Mouse (Mus musculus): ENCODE measurements around the gene Hapln2. TPM values are rescaled to one million over a fixed set of nuclear protein-coding genes. Genes with fewer than 3 reads are reported as not detected.

Hapln2 gene
- not detected for total RNA-seq (2018; cell fraction: chromatin; rRNA removed)
- total RNA-seq (2018; cell fraction: cytosol; rRNA removed): not detected
- not detected for total RNA-seq (2018; cell fraction: nucleus; rRNA removed)
- not detected in 3 replicates for polyA plus RNA-seq (2018)

GRCm38 (mm10) chr3:88027434-88028186, at the start of gene Hapln2:
Gene Hapln2 (minus strand): TSS chr3:88027583.
- H3K36me3 ChIP-seq (ENCODE audit: inconsistent target): no peaks in the 10 kb centered on the region
- no peak within 1 kb of the TSS for H3K27ac ChIP-seq
- WGBS (ENCODE audit: missing documents): 66% methylated on average over 5 of the region's 5 CpGs
- H3K79me2 ChIP-seq (ENCODE audit: inconsistent target): no peaks in the 10 kb centered on the region
- no peak within 1 kb of the TSS for H3K4me3 ChIP-seq (ENCODE audit: inconsistent target)

- Histone ChIP-seq H3K36me3 (ENCODE audit: inconsistent target) (no peaks in the 10 kb centered on the region), H3K4me3 (ENCODE audit: inconsistent target) (no peak overlapping the region), H3K79me2 (ENCODE audit: inconsistent target) (no peaks in the 10 kb centered on the region), H3K27ac (no peak overlapping the region)
- 93% methylated on average over 8 of the region's 8 CpGs for WGBS (ENCODE audit: missing documents)
Measured at GRCm38 (mm10) chr3:88074766-88075165, 47.4 kb upstream of the Hapln2 start.

GRCm38 (mm10) chr3:88074351-88074750, 47.0 kb upstream of the Hapln2 start:
- WGBS (ENCODE audit: missing documents): 92% methylated on average over 2 of the region's 2 CpGs

GRCm38 (mm10) chr3:88073631-88074030, 46.2 kb upstream of the Hapln2 start:
- no peak overlapping the region for H3K4me3 ChIP-seq (ENCODE audit: inconsistent target)
- H3K36me3 ChIP-seq (ENCODE audit: inconsistent target): no peaks in the 10 kb centered on the region
- H3K27ac ChIP-seq: no peak overlapping the region
- H3K79me2 ChIP-seq (ENCODE audit: inconsistent target): no peaks in the 10 kb centered on the region
- WGBS (ENCODE audit: missing documents): 71% methylated on average over 2 of the region's 2 CpGs

More at GRCm38 (mm10) chr3:88074351-88074750, 47.0 kb upstream of the Hapln2 start:
- H3K27ac ChIP-seq: no peak overlapping the region
- no peaks in the 10 kb centered on the region for H3K36me3 ChIP-seq (ENCODE audit: inconsistent target)
- H3K4me3 ChIP-seq (ENCODE audit: inconsistent target): no peak overlapping the region
- H3K79me2 ChIP-seq (ENCODE audit: inconsistent target): no peaks in the 10 kb centered on the region

GRCm38 (mm10) chr3:88071783-88072182, 44.4 kb upstream of the Hapln2 start:
- H3K27ac ChIP-seq: no peak overlapping the region
- no peak overlapping the region for H3K4me3 ChIP-seq (ENCODE audit: inconsistent target)
- no peaks in the 10 kb centered on the region for H3K79me2 ChIP-seq (ENCODE audit: inconsistent target)
- WGBS (ENCODE audit: missing documents): 0% methylated on average over 5 of the region's 5 CpGs
- H3K36me3 ChIP-seq (ENCODE audit: inconsistent target): no peaks in the 10 kb centered on the region

GRCm38 (mm10) chr3:88068386-88068785, 41.0 kb upstream of the Hapln2 start:
- H3K79me2 ChIP-seq (ENCODE audit: inconsistent target): no peaks in the 10 kb centered on the region
- H3K4me3 ChIP-seq (ENCODE audit: inconsistent target): no peak overlapping the region
- WGBS (ENCODE audit: missing documents): no CpG with 5 or more reads among the region's 2 CpGs
- H3K27ac ChIP-seq: no peak overlapping the region
- H3K36me3 ChIP-seq (ENCODE audit: inconsistent target): no peaks in the 10 kb centered on the region

GRCm38 (mm10) chr3:88057902-88058696, 30.7 kb upstream of the Hapln2 start, which contains the start of gene Naxe:
Gene Naxe (minus strand): TSS chr3:88058495.
- no peak within 1 kb of the TSS for H3K27ac ChIP-seq
- H3K36me3 ChIP-seq (ENCODE audit: inconsistent target): peaks cover 8% of the 10 kb centered on the region; the same call in 1 of the 2 replicates
- H3K79me2 ChIP-seq (ENCODE audit: inconsistent target): peaks cover 12% of the 10 kb centered on the region; the same call in 1 of the 2 replicates
- H3K4me3 ChIP-seq (ENCODE audit: inconsistent target): peak within 1 kb of the TSS; percentile 86
- under 1% methylated on average over 59 of the region's 60 CpGs for WGBS (ENCODE audit: missing documents)

- WGBS (ENCODE audit: missing documents): 92% methylated on average over 6 of the region's 6 CpGs
- H3K79me2 ChIP-seq (ENCODE audit: inconsistent target): peaks cover 12% of the 10 kb centered on the region; the same call in 1 of the 2 replicates
- no peak overlapping the region for H3K27ac ChIP-seq
- H3K36me3 ChIP-seq (ENCODE audit: inconsistent target): peaks cover 8% of the 10 kb centered on the region; the same call in 1 of the 2 replicates
- peak overlapping the region; percentile 86; the same call in 1 of the 2 replicates for H3K4me3 ChIP-seq (ENCODE audit: inconsistent target)
Measured at GRCm38 (mm10) chr3:88057030-88057429, 29.6 kb upstream of the Hapln2 start.

GRCm38 (mm10) chr3:88049532-88049931, 22.1 kb upstream of the Hapln2 start:
- H3K4me3 ChIP-seq (ENCODE audit: inconsistent target): no peak overlapping the region
- peaks cover 6% of the 10 kb centered on the region; the same call in 1 of the 2 replicates for H3K36me3 ChIP-seq (ENCODE audit: inconsistent target)
- H3K79me2 ChIP-seq (ENCODE audit: inconsistent target): peaks cover 34% of the 10 kb centered on the region
- no peak overlapping the region for H3K27ac ChIP-seq
- WGBS (ENCODE audit: missing documents): 95% methylated on average over 3 of the region's 3 CpGs

GRCm38 (mm10) chr3:88042661-88043421, 15.5 kb upstream of the Hapln2 start, which contains the start of gene Gpatch4:
Gene Gpatch4 (plus strand): TSS chr3:88043108.
- peak within 1 kb of the TSS; percentile 99 for H3K4me3 ChIP-seq (ENCODE audit: inconsistent target)
- peaks cover 41% of the 10 kb centered on the region for H3K79me2 ChIP-seq (ENCODE audit: inconsistent target)
- no peaks in the 10 kb centered on the region for H3K36me3 ChIP-seq (ENCODE audit: inconsistent target)
- 8% methylated on average over 36 of the region's 36 CpGs for WGBS (ENCODE audit: missing documents)
- peak within 1 kb of the TSS; percentile 28 for H3K27ac ChIP-seq

GRCm38 (mm10) chr3:88035561-88036293, 8.3 kb upstream of the Hapln2 start:
- Histone ChIP-seq H3K79me2 (ENCODE audit: inconsistent target) (no peaks in the 10 kb centered on the region), H3K36me3 (ENCODE audit: inconsistent target) (no peaks in the 10 kb centered on the region), H3K4me3 (ENCODE audit: inconsistent target) (no peak overlapping the region), H3K27ac (no peak overlapping the region)
- 46% methylated on average over 1 of the region's 1 CpGs for WGBS (ENCODE audit: missing documents)

GRCm38 (mm10) chr3:88033506-88033905, 6.1 kb upstream of the Hapln2 start:
- WGBS (ENCODE audit: missing documents): 66% methylated on average over 5 of the region's 5 CpGs
- no peaks in the 10 kb centered on the region for H3K79me2 ChIP-seq (ENCODE audit: inconsistent target)
- H3K4me3 ChIP-seq (ENCODE audit: inconsistent target): no peak overlapping the region
- H3K27ac ChIP-seq: no peak overlapping the region
- no peaks in the 10 kb centered on the region for H3K36me3 ChIP-seq (ENCODE audit: inconsistent target)

- H3K36me3 ChIP-seq (ENCODE audit: inconsistent target): no peaks in the 10 kb centered on the region
- WGBS (ENCODE audit: missing documents): 19% methylated on average over 19 of the region's 19 CpGs
- no peaks in the 10 kb centered on the region for H3K79me2 ChIP-seq (ENCODE audit: inconsistent target)
- no peak overlapping the region for H3K27ac ChIP-seq
- no peak overlapping the region; the same call in 1 of the 2 replicates for H3K4me3 ChIP-seq (ENCODE audit: inconsistent target)
Measured at GRCm38 (mm10) chr3:88030608-88031395, 3.4 kb upstream of the Hapln2 start.
